Mouse (Mus musculus) MEL (cell line): ENCODE data around the gene Col15a1. TPM values are rescaled to one million over a fixed set of nuclear protein-coding genes. Genes with fewer than 3 reads are reported as not detected.
A peak's percentile ranks its signal among the peaks of the same experiment; 100 is the strongest.

Experiments
- BHLHE40 ChIP-seq: IDR thresholded peaks from 2 replicates; pipeline ENCODE4 v1.6.1; 2012; ENCODE audit warnings: low read depth, mild to moderate bottlenecking, inconsistent platforms, low read length, improper control_type of control experiment, borderline replicate concordance
- CHD1 ChIP-seq: IDR thresholded peaks from 2 replicates; pipeline ENCODE4 v1.6.1; 2012; ENCODE audit warnings: low read depth, mild to moderate bottlenecking, inconsistent platforms, low read length, improper control_type of control experiment
- CTCF ChIP-seq, 3 experiments: IDR thresholded peaks in 2 of 3; conservative IDR thresholded peaks in 1 of 3; 2 replicates each; pipeline ENCODE4 v1.5.1; 2011 to 2012; ENCODE audit warnings: low read length in 3 of 3, low read depth in 2 of 3, mild to moderate bottlenecking in 2 of 3, improper control_type of control experiment in 1 of 3, inconsistent platforms in 1 of 3, mixed read lengths in 1 of 3, moderate library complexity in 1 of 3; ENCODE audit not compliant: control insufficient read depth in 1 of 3, insufficient read depth in 1 of 3, poor library complexity in 1 of 3, severe bottlenecking in 1 of 3
- E2F4 ChIP-seq: IDR thresholded peaks from 2 replicates; pipeline ENCODE4 v1.6.1; 2011; ENCODE audit warnings: low read depth, low read length, improper control_type of control experiment, borderline replicate concordance
- ELF1 ChIP-seq: IDR thresholded peaks from 2 replicates; pipeline ENCODE4 v1.6.1; 2014; ENCODE audit warnings: low read depth, mild to moderate bottlenecking, inconsistent platforms, low read length, improper control_type of control experiment, moderate library complexity
- EP300 ChIP-seq, 2 experiments: IDR thresholded peaks; 2 replicates each; pipeline ENCODE4 v1.6.1; 2011; ENCODE audit warnings: improper control_type of control experiment in 2 of 2, low read length in 2 of 2, low read depth in 1 of 2, mild to moderate bottlenecking in 1 of 2
- ETS1 ChIP-seq: IDR thresholded peaks from 2 replicates; pipeline ENCODE4 v1.6.1; 2012; ENCODE audit warnings: low read depth, mild to moderate bottlenecking, inconsistent platforms, low read length, improper control_type of control experiment, moderate library complexity
- HCFC1 ChIP-seq: IDR thresholded peaks from 2 replicates; pipeline ENCODE4 v1.6.1; 2012; ENCODE audit warnings: low read depth, mild to moderate bottlenecking, inconsistent platforms, low read length, improper control_type of control experiment, moderate library complexity
- KAT2A ChIP-seq: conservative IDR thresholded peaks from 2 replicates; pipeline ENCODE4 v1.6.1; 2012; ENCODE audit warnings: low read depth, low read length, improper control_type of control experiment, inconsistent platforms
- MAX ChIP-seq: IDR thresholded peaks from 2 replicates; pipeline ENCODE4 v1.6.1; 2011; ENCODE audit warnings: low read length, improper control_type of control experiment
- MEF2A ChIP-seq: IDR thresholded peaks from 2 replicates; pipeline ENCODE4 v1.6.1; 2014; ENCODE audit warnings: low read depth, mild to moderate bottlenecking, inconsistent platforms, low read length, improper control_type of control experiment; ENCODE audit not compliant: poor library complexity, insufficient replicate concordance, severe bottlenecking; ENCODE audit errors: extremely low read depth
- MYB ChIP-seq: IDR thresholded peaks from 2 replicates; pipeline ENCODE4 v1.6.1; 2011; ENCODE audit warnings: mild to moderate bottlenecking, low read depth, low read length, improper control_type of control experiment
- MYC ChIP-seq: IDR thresholded peaks from 2 replicates; pipeline ENCODE4 v1.6.1; 2011; ENCODE audit warnings: low read depth, mild to moderate bottlenecking, low read length, improper control_type of control experiment, moderate library complexity
- NRF1 ChIP-seq: IDR thresholded peaks from 2 replicates; pipeline ENCODE4 v1.6.1; 2014; ENCODE audit warnings: low read depth, mild to moderate bottlenecking, inconsistent platforms, low read length, improper control_type of control experiment, moderate library complexity; ENCODE audit not compliant: poor library complexity, insufficient read depth, severe bottlenecking
- POLR2A ChIP-seq, 2 experiments: IDR thresholded peaks; 2 replicates each; pipeline ENCODE4 v1.6.1; 2011 to 2012; ENCODE audit warnings: low read length in 2 of 2, mild to moderate bottlenecking in 2 of 2, control low read depth in 1 of 2, improper control_type of control experiment in 1 of 2, low read depth in 1 of 2, moderate library complexity in 1 of 2; ENCODE audit not compliant: control insufficient read depth in 1 of 2, insufficient read depth in 1 of 2, poor library complexity in 1 of 2
- RCOR1 ChIP-seq: IDR thresholded peaks from 2 replicates; pipeline ENCODE4 v1.6.1; 2012; ENCODE audit warnings: low read depth, mild to moderate bottlenecking, inconsistent platforms, low read length, improper control_type of control experiment
- SIN3A ChIP-seq: IDR thresholded peaks from 2 replicates; pipeline ENCODE4 v1.6.1; 2012; ENCODE audit warnings: low read length, improper control_type of control experiment, inconsistent platforms
- TBP ChIP-seq: IDR thresholded peaks from 2 replicates; pipeline ENCODE4 v1.8.0; 2011; ENCODE audit warnings: low read depth, low read length, improper control_type of control experiment
- TCF12 ChIP-seq: IDR thresholded peaks from 2 replicates; pipeline ENCODE4 v1.6.1; 2014; ENCODE audit warnings: low read depth, mild to moderate bottlenecking, inconsistent platforms, low read length, improper control_type of control experiment, moderate library complexity
- UBTF ChIP-seq: IDR thresholded peaks from 2 replicates; pipeline ENCODE4 v1.6.1; 2012; ENCODE audit warnings: low read depth, mild to moderate bottlenecking, inconsistent platforms, low read length, improper control_type of control experiment, moderate library complexity, borderline replicate concordance; ENCODE audit not compliant: insufficient read depth
- ZC3H11A ChIP-seq: IDR thresholded peaks from 2 replicates; pipeline ENCODE4 v1.6.1; 2012; ENCODE audit warnings: low read depth, mild to moderate bottlenecking, inconsistent platforms, low read length, improper control_type of control experiment
- ZMIZ1 ChIP-seq: IDR thresholded peaks from 2 replicates; pipeline ENCODE4 v1.6.1; 2012; ENCODE audit warnings: low read depth, mild to moderate bottlenecking, inconsistent platforms, low read length, improper control_type of control experiment, moderate library complexity
- ZNF384 ChIP-seq: IDR thresholded peaks from 2 replicates; pipeline ENCODE4 v1.6.1; 2012; ENCODE audit warnings: low read depth, mild to moderate bottlenecking, inconsistent platforms, low read length, improper control_type of control experiment
- polyA plus RNA-seq, 2 experiments: library from polyadenylated mRNA; stranded (reverse) in 1 of 2; unstranded in 1 of 2; fragments of >175 nt in 1 of 2; fragments of >200 nt in 1 of 2; gene quantifications; 2 replicates each; pipeline versions ENCODE4 v1.2.1 to v1.2.4; 2012; ENCODE audit warnings: low replicate concordance in 2 of 2, low read depth in 1 of 2; ENCODE audit not compliant: insufficient read length in 2 of 2, insufficient read depth in 1 of 2, missing spikeins in 1 of 2
- total RNA-seq: library from RNA; depleted of rRNA; stranded (reverse); fragments of 300-350 nt; gene quantifications from 2 replicates; pipeline ENCODE4 v1.2.3, GENCODE M21; 2012

The Col15a1 gene
- total and polyA plus RNA-seq, 3 experiments, result 2.2 to 2.6 TPM; not detected in 1

- TF ChIP-seq NRF1 (no peak), SIN3A (peak; percentile 79), RCOR1 (peak; percentile 8; the same call in 1 of the 2 replicates), ELF1 (peak; percentile 74; the same call in 1 of the 2 replicates), ZC3H11A (no peak), CHD1 (no peak), HCFC1 (peak; percentile 65), MYC (peak; percentile 86), MYB (no peak), ZNF384 (peak; percentile 93), EP300 (IDR thresholded peaks at IDR 0.05; ENCODE audit: low read depth in 1 of 2, low read length in 2 of 2) (peak; percentile 72 to 80), E2F4 (no peak), ZMIZ1 (peak; percentile 48; the same call in 1 of the 2 replicates), MAX (peak; percentile 81), POLR2A (IDR thresholded peaks at IDR 0.05; ENCODE audit: control insufficient read depth in 1 of 2, insufficient read depth in 1 of 2, low read depth in 1 of 2, low read length in 2 of 2, poor library complexity in 1 of 2) (peak in 1 of 2 experiments; percentile 24; a peak in 1 of 4 replicates), CTCF (IDR thresholded peaks at IDR 0.05 in 2 of 3, conservative IDR thresholded peaks at IDR 0.05 in 1 of 3; ENCODE audit: control insufficient read depth in 1 of 3, insufficient read depth in 1 of 3, low read depth in 2 of 3, low read length in 3 of 3, poor library complexity in 1 of 3, severe bottlenecking in 1 of 3) (no peak), UBTF (no peak), BHLHE40 (peak; percentile 23; the same call in 1 of the 2 replicates), MEF2A (no peak), ETS1 (peak; percentile 74), TCF12 (peak; percentile 59; the same call in 1 of the 2 replicates), TBP (0 out of 2 replicates have a peak, but pooled peaks have one; percentile 32), KAT2A (no peak)
Observed at GRCm38 (mm10) chr4:47303340-47303998, 95.5 kb downstream of the Col15a1 start (continued).
